Mouse (Mus musculus) spleen, adult 2 months (tissue): ENCODE measurements at regions not wholly inside any gene's neighbourhood (a gene's known extent, or its start where the extent isn't known, plus 50 kb on each side); places are given as distances from the start of the nearest gene placed in this dataset.

Experiments
- DNase-seq, 2 experiments: peaks; one replicate each; pipeline versions ENCODE4 v3.0.0 to v3.0.0-alpha.2; 2012 to 2021; ENCODE audit warnings: low spot score in 2 of 2, low read depth in 1 of 2
- H3K27ac ChIP-seq: fragments of 200-500 bp; 2 replicates; pipeline ENCODE4 v1.5.1; 2012; ENCODE audit warnings: low read length, inconsistent platforms; ENCODE audit not compliant: insufficient read depth
- H3K27me3 ChIP-seq: fragments of 200-500 bp; 2 replicates; pipeline ENCODE4 v1.6.1; 2012; ENCODE audit warnings: mild to moderate bottlenecking, moderate library complexity, low read length, inconsistent platforms; ENCODE audit not compliant: control insufficient read depth, insufficient read depth
- H3K36me3 ChIP-seq: fragments of 200-500 bp; 2 replicates; pipeline ENCODE4 v1.6.1; 2012; ENCODE audit warnings: mild to moderate bottlenecking, low read length, inconsistent platforms; ENCODE audit not compliant: control insufficient read depth, insufficient read depth
- H3K4me1 ChIP-seq: fragments of 200-500 bp; 2 replicates; pipeline ENCODE4 v1.6.1; 2011; ENCODE audit warnings: inconsistent platforms; ENCODE audit not compliant: control insufficient read depth, insufficient read depth, insufficient read length
- H3K4me3 ChIP-seq: fragments of 200-500 bp; 2 replicates; pipeline ENCODE4 v1.5.1; 2011; ENCODE audit warnings: mild to moderate bottlenecking, inconsistent platforms; ENCODE audit not compliant: insufficient read depth, insufficient read length; ENCODE audit errors: extremely low read depth
- CTCF ChIP-seq: fragments of 200-500 bp; IDR thresholded peaks from 2 replicates; pipeline ENCODE4 v1.5.1; 2011; ENCODE audit warnings: mild to moderate bottlenecking, inconsistent platforms; ENCODE audit not compliant: insufficient read depth, insufficient read length, insufficient replicate concordance; ENCODE audit errors: extremely low read depth
- POLR2A ChIP-seq: fragments of 200-500 bp; IDR thresholded peaks from 2 replicates; pipeline ENCODE4 v1.6.1; 2011; ENCODE audit warnings: low read depth, low read length, inconsistent platforms
- WGBS: fragments of 180-500 bp; shearing (Covaris S2); methylation state at CpG from one replicate; pipeline ENCODE4 v1.1.7; 2018; 5-methylcytosine and 5-hydroxymethylcytosine counted together

- no peak overlapping the region for H3K27ac ChIP-seq
- H3K4me3 ChIP-seq: no peak overlapping the region
- 88% methylated on average over 1 of the region's 1 CpGs for WGBS
- H3K36me3 ChIP-seq: no peaks in the 10 kb centered on the region
- DNase-seq: no peak
- H3K4me1 ChIP-seq: no peaks in the 10 kb centered on the region
- TF ChIP-seq CTCF (no peak), POLR2A (no peak)
- no peaks in the 10 kb centered on the region for H3K27me3 ChIP-seq
These were observed 160.7 kb upstream of the Sphkap start for GRCm38 (mm10) chr1:83568746-83569145.

GRCm38 (mm10) chr1:83551617-83552016 lies 143.6 kb upstream of the Sphkap start:
- Histone ChIP-seq H3K36me3 (no peaks in the 10 kb centered on the region), H3K27ac (no peak overlapping the region), H3K4me1 (no peaks in the 10 kb centered on the region), H3K27me3 (no peaks in the 10 kb centered on the region), H3K4me3 (no peak overlapping the region)
- no peak for TF ChIP-seq POLR2A
- TF ChIP-seq CTCF: no peak
- DNase-seq: no peak

GRCm38 (mm10) chr1:83535461-83535860 lies 127.5 kb upstream of the Sphkap start:
- H3K4me3 ChIP-seq: no peak overlapping the region
- H3K27me3 ChIP-seq: no peaks in the 10 kb centered on the region
- TF ChIP-seq POLR2A (no peak), CTCF (no peak)
- H3K36me3 ChIP-seq: no peaks in the 10 kb centered on the region
- no peak for DNase-seq
- no peaks in the 10 kb centered on the region for H3K4me1 ChIP-seq
- no peak overlapping the region for H3K27ac ChIP-seq

GRCm38 (mm10) chr1:83527803-83528202 lies 119.8 kb upstream of the Sphkap start:
- H3K4me1 ChIP-seq: no peaks in the 10 kb centered on the region
- no peak for TF ChIP-seq CTCF
- no peak for TF ChIP-seq POLR2A
- H3K27ac ChIP-seq: no peak overlapping the region
- no peaks in the 10 kb centered on the region for H3K27me3 ChIP-seq
- 42% methylated on average over 1 of the region's 1 CpGs for WGBS
- H3K36me3 ChIP-seq: no peaks in the 10 kb centered on the region
- no peak for DNase-seq
- no peak overlapping the region for H3K4me3 ChIP-seq

GRCm38 (mm10) chr1:83509356-83509755 lies 101.4 kb upstream of the Sphkap start:
- 40% methylated on average over 5 of the region's 5 CpGs for WGBS

GRCm38 (mm10) chr1:83505386-83505785 lies 97.4 kb upstream of the Sphkap start:
- no peak for DNase-seq
- WGBS: 63% methylated on average over 2 of the region's 2 CpGs
- H3K4me3 ChIP-seq: no peak overlapping the region
- H3K27me3 ChIP-seq: no peaks in the 10 kb centered on the region
- no peaks in the 10 kb centered on the region for H3K4me1 ChIP-seq
- TF ChIP-seq CTCF (no peak), POLR2A (no peak)
- H3K36me3 ChIP-seq: no peaks in the 10 kb centered on the region
- no peak overlapping the region for H3K27ac ChIP-seq

More at GRCm38 (mm10) chr1:83509356-83509755, 101.4 kb upstream of the Sphkap start:
- Histone ChIP-seq H3K27me3 (no peaks in the 10 kb centered on the region), H3K36me3 (no peaks in the 10 kb centered on the region), H3K4me3 (no peak overlapping the region), H3K27ac (no peak overlapping the region), H3K4me1 (no peaks in the 10 kb centered on the region)
- no peak for DNase-seq
- TF ChIP-seq POLR2A: no peak
- no peak for TF ChIP-seq CTCF

GRCm38 (mm10) chr1:83496888-83497287 lies 88.9 kb upstream of the Sphkap start:
- DNase-seq: no peak
- no peaks in the 10 kb centered on the region for H3K36me3 ChIP-seq
- 90% methylated on average over 2 of the region's 2 CpGs for WGBS
- no peak overlapping the region for H3K27ac ChIP-seq
- TF ChIP-seq CTCF (no peak), POLR2A (no peak)
- H3K4me3 ChIP-seq: no peak overlapping the region
- no peaks in the 10 kb centered on the region for H3K4me1 ChIP-seq
- no peaks in the 10 kb centered on the region for H3K27me3 ChIP-seq
